Comparison of ENCODE assay signal across 9 mouse cellular contexts in the genomic region with DNA sequence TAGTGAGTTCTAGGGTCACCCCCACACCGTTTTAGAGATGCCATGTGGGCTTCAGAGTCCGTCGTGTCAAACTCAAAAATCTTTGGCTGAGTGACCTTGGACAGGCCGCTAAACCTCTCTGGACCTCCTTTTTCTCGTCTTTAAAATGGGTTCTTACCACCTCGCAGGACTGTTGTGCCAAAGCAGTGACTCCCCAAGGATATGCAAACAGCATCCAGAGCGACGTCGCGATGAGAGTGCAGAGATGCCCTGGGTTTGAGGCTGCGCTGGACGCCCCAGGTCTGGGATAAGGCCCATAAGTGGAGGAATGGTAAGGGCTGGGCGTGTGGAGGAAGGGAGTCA. TPM values are rescaled to one million over a fixed set of nuclear protein-coding genes. Genes with fewer than 3 reads are reported as not detected.
DNase-seq lines count a peak whose midpoint lies in the region; ATAC-seq and TF ChIP-seq lines count a peak whose summit lies in the region.
"Had no signal": no experiment of that assay in that cellular context is flagged by ENCODE, and none has a peak within 500 bp of the region (broad histone marks: within the 10 kb centered on the region; RNA-seq: fewer than 3 reads in every experiment).

No protein-coding gene starts in this region.

- TF ChIP-seq CTCF in cortical plate, adult 2 months (IDR thresholded peaks at IDR 0.05; ENCODE audit: extremely low read depth, insufficient read depth, low read length): no peak

- ATAC-seq in heart, embryonic 13.5 days (ENCODE audit: extremely low read depth, insufficient number of reproducible peaks, low FRiP score, low TSS enrichment): no peak
- ATAC-seq in hindbrain, embryonic 12.5 days (ENCODE audit: low FRiP score): no peak
- ATAC-seq in midbrain, embryonic 13.5 days: peak; percentile 2; the same call in 1 of the 2 replicates
- ATAC-seq in CD4-positive, CD25-positive, alpha-beta regulatory T cell, adult 4 months: no peak

- peak overlapping the region; percentile 64 for H3K4me2 ChIP-seq in heart, embryonic 13.5 days
- peak overlapping the region; percentile 87 for H3K4me2 ChIP-seq in hindbrain, embryonic 12.5 days (replicated peaks)
- peak overlapping the region; percentile 91 for H3K4me2 ChIP-seq in midbrain, embryonic 13.5 days (replicated peaks)

- no peak overlapping the region for H3K27ac ChIP-seq in heart, embryonic 13.5 days (replicated peaks)
- H3K27ac ChIP-seq in cortical plate, adult 2 months (ENCODE audit: insufficient read depth, low read length): peak overlapping the region; percentile 45; the same call in 1 of the 2 replicates
- H3K27ac ChIP-seq in hindbrain, embryonic 12.5 days: peak overlapping the region; percentile 99
- peak overlapping the region; percentile 100 for H3K27ac ChIP-seq in midbrain, embryonic 13.5 days

- no peaks in the 10 kb centered on the region for H3K9me3 ChIP-seq in heart, embryonic 13.5 days
- H3K9me3 ChIP-seq in hindbrain, embryonic 12.5 days (replicated peaks): no peaks in the 10 kb centered on the region
- no peaks in the 10 kb centered on the region for H3K9me3 ChIP-seq in midbrain, embryonic 13.5 days

- H3K4me1 ChIP-seq in heart, embryonic 13.5 days: peaks cover 19% of the 10 kb centered on the region
- peaks cover 7% of the 10 kb centered on the region for H3K4me1 ChIP-seq in cortical plate, adult 2 months (ENCODE audit: control insufficient read depth, insufficient read depth, low read length)
- H3K4me1 ChIP-seq in hindbrain, embryonic 12.5 days: peaks cover 59% of the 10 kb centered on the region
- peaks cover 55% of the 10 kb centered on the region for H3K4me1 ChIP-seq in midbrain, embryonic 13.5 days (replicated peaks)

- intact Hi-C loops in heart, postnatal 14 days (cut with DNase I): no loop called here

- H3K4me3 ChIP-seq in heart, embryonic 13.5 days: peak overlapping the region; percentile 40
- H3K4me3 ChIP-seq in cortical plate, adult 2 months (ENCODE audit: insufficient read depth, low read length): peak overlapping the region; percentile 94
- H3K4me3 ChIP-seq in hindbrain, embryonic 12.5 days: peak overlapping the region; percentile 62
- H3K4me3 ChIP-seq in midbrain, embryonic 13.5 days (replicated peaks): peak overlapping the region; percentile 92

- WGBS in heart, embryonic 13.5 days: 3% methylated on average over 13 of the region's 13 CpGs
- 2% methylated on average over 13 of the region's 13 CpGs for WGBS in hindbrain, embryonic 12.5 days
- WGBS in midbrain, embryonic 13.5 days: 0% methylated on average over 13 of the region's 13 CpGs

- no peaks in the 10 kb centered on the region for H3K36me3 ChIP-seq in heart, embryonic 13.5 days
- H3K36me3 ChIP-seq in hindbrain, embryonic 12.5 days: peaks cover 20% of the 10 kb centered on the region
- H3K36me3 ChIP-seq in midbrain, embryonic 13.5 days: peaks cover 24% of the 10 kb centered on the region

- H3K9ac ChIP-seq in heart, embryonic 13.5 days: no peak overlapping the region
- peak overlapping the region; percentile 95 for H3K9ac ChIP-seq in hindbrain, embryonic 12.5 days
- H3K9ac ChIP-seq in midbrain, embryonic 13.5 days (replicated peaks): peak overlapping the region; percentile 98

- DNase-seq in heart, postnatal 14 days: no peak
- no peak for DNase-seq in cerebellum, adult 8-10 months
- no peak for DNase-seq in urinary bladder, postnatal 14 days (ENCODE audit: low spot score)

- no peak for TF ChIP-seq POLR2A in cortical plate, adult 2 months (IDR thresholded peaks at IDR 0.05; ENCODE audit: extremely low read depth, insufficient read depth, low read length)

- peaks cover 99% of the 10 kb centered on the region for H3K27me3 ChIP-seq in heart, embryonic 13.5 days (replicated peaks)
- H3K27me3 ChIP-seq in hindbrain, embryonic 12.5 days: peaks cover 2% of the 10 kb centered on the region; the same call in 1 of the 2 replicates
- no peaks in the 10 kb centered on the region for H3K27me3 ChIP-seq in midbrain, embryonic 13.5 days

RNA-seq across cellular contexts. Expression of a gene that starts 24.4 kb away (rescaled TPM):
- polyA plus RNA-seq in heart, embryonic 13.5 days (2015; fragmentation: Nextera tagmentation; extraction: Ambion mirVana): 1.6 and 1.9 TPM in 2 replicates
- total RNA-seq in heart, postnatal 14 days (2021): 1 to 10 TPM; 7.2 to 7.8 TPM
- 1.7 and 2.2 TPM in 2 replicates for polyA plus RNA-seq in cortical plate, adult 2 months (2012; rRNA removed)
- 1.8 and 2.3 TPM in 2 replicates for polyA plus RNA-seq in hindbrain, embryonic 12.5 days (2016; fragmentation: Nextera tagmentation; extraction: Ambion mirVana)
- 1.6 and 1.7 TPM in 2 replicates for polyA plus RNA-seq in midbrain, embryonic 13.5 days (2015; fragmentation: Nextera tagmentation; extraction: Ambion mirVana)
- 1 to 10 TPM in 1 of 2 experiments, not detected in 1; 1.3 TPM for polyA plus RNA-seq in CD4-positive, CD25-positive, alpha-beta regulatory T cell, adult 4 months (2017; shearing (Covaris generic))

RNA-seq across cellular contexts. Expression of a gene that starts 27.7 kb away (rescaled TPM):
- polyA plus RNA-seq in heart, embryonic 13.5 days (2015; fragmentation: Nextera tagmentation; extraction: Ambion mirVana): 1.2 and 2.2 TPM in 2 replicates
- total RNA-seq in heart, postnatal 14 days (2021): 1 to 10 TPM; 1.4 to 1.9 TPM
- polyA plus RNA-seq in cortical plate, adult 2 months (2012; rRNA removed): 7.5 and 8.2 TPM in 2 replicates
- polyA plus RNA-seq in hindbrain, embryonic 12.5 days (2016; fragmentation: Nextera tagmentation; extraction: Ambion mirVana): 2.0 and 2.3 TPM in 2 replicates
- 2.7 and 3.3 TPM in 2 replicates for polyA plus RNA-seq in midbrain, embryonic 13.5 days (2015; fragmentation: Nextera tagmentation; extraction: Ambion mirVana)
- polyA plus RNA-seq in CD4-positive, CD25-positive, alpha-beta regulatory T cell, adult 4 months (2017; shearing (Covaris generic)): not detected
- total RNA-seq: monocyte, adult 5-6 weeks had no signal

RNA-seq across cellular contexts. Expression of a gene that starts 48.6 kb away (rescaled TPM):
- polyA plus RNA-seq in heart, embryonic 13.5 days (2015; fragmentation: Nextera tagmentation; extraction: Ambion mirVana): 36.8 and 37.5 TPM in 2 replicates
- total RNA-seq in heart, postnatal 14 days (2021): 10 to 100 TPM; 50.6 to 55.5 TPM
- 31.4 and 35.4 TPM in 2 replicates for polyA plus RNA-seq in cortical plate, adult 2 months (2012; rRNA removed)
- 31.7 and 35.4 TPM in 2 replicates for polyA plus RNA-seq in hindbrain, embryonic 12.5 days (2016; fragmentation: Nextera tagmentation; extraction: Ambion mirVana)
- polyA plus RNA-seq in midbrain, embryonic 13.5 days (2015; fragmentation: Nextera tagmentation; extraction: Ambion mirVana): 24.4 and 25.4 TPM in 2 replicates
- 10 to 100 TPM; 58.0 to 61.9 TPM for polyA plus RNA-seq in CD4-positive, CD25-positive, alpha-beta regulatory T cell, adult 4 months (2017; shearing (Covaris generic))

Comparison
In these comparisons a context has a peak if more than half of its experiments do, and no peak if none do; other contexts are left out.
1. H3K4me3 ChIP-seq: peak in every context shown above with its lines; median percentile 94 in cortical plate, adult 2 months; 92 in midbrain, embryonic 13.5 days; 62 in hindbrain, embryonic 12.5 days; 40 in heart, embryonic 13.5 days.